Mouse (Mus musculus): ENCODE results near the gene Pnpla1. TPM values are rescaled to one million over a fixed set of nuclear protein-coding genes. Genes with fewer than 3 reads are reported as not detected.

Gene Pnpla1
- polyA plus RNA-seq, 1 experiment from 2014 or later = not detected

DNA sequence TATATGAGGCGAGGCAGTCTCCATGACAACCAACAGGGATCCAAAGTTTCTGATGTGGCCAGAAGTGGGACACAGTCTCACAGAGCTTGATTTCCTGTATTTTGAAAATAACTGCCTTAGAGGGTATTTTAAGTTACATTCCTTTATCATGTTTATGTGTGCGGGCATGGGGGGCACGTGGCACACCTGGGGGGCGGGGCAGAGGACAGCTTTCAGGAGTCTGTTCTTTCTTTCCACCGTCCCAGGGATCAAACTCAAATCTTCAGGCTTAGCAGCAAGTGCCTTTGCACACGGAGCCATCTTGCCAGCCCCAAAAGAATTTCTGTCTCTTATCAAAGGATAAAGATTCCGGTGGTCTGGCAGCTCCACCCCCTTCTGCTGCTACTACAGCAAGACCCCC is 5.7 kb downstream of the Pnpla1 start:
- Histone ChIP-seq H3K9me3 (ENCODE audit: control insufficient read depth, low read length) (no peaks in the 10 kb centered on the region), H3K4me2 (ENCODE audit: low read length) (no peak overlapping the region), H3K27ac (ENCODE audit: low read depth, low read length) (no peak overlapping the region), H3K27me3 (replicated peaks; ENCODE audit: control insufficient read depth, insufficient read depth, low read length) (no peaks in the 10 kb centered on the region), H3K4me3 (ENCODE audit: low read length) (no peak overlapping the region), H3K4me1 (ENCODE audit: control insufficient read depth, insufficient read depth, low read depth, low read length) (no peaks in the 10 kb centered on the region), H3K36me3 (ENCODE audit: control insufficient read depth, insufficient read depth, low read length) (no peaks in the 10 kb centered on the region), H3K9ac (ENCODE audit: low read depth, low read length) (no peak overlapping the region)
- ATAC-seq = no peak
- 80% methylated on average over 7 of the region's 7 CpGs for WGBS

DNA sequence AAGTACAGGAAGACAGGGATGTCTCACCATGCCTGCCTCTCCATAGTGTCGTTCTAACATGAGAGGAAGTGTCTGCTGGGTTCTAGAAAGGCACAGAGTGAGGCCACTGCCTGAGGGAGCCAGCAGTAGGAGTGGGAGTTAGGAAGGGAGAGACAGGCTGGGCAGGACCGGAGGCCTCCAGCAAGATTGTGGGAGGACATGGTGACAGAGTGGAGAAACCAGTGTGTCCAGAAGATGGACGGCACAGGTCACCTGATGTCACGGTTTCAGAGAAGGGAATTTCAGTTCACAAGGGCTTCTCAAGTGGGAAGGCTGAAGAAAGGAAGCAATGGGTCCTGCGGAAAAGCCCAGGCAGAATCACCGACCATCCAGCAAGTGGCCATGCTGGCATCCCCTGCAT is 6.3 kb downstream of the Pnpla1 start:
- H3K36me3 ChIP-seq (ENCODE audit: control insufficient read depth, insufficient read depth, low read length) = no peaks in the 10 kb centered on the region
- no peak overlapping the region for H3K4me2 ChIP-seq (ENCODE audit: low read length)
- no peaks in the 10 kb centered on the region for H3K27me3 ChIP-seq (replicated peaks; ENCODE audit: control insufficient read depth, insufficient read depth, low read length)
- no peaks in the 10 kb centered on the region for H3K9me3 ChIP-seq (ENCODE audit: control insufficient read depth, low read length)
- H3K27ac ChIP-seq (ENCODE audit: low read depth, low read length) = no peak overlapping the region
- H3K4me1 ChIP-seq (ENCODE audit: control insufficient read depth, insufficient read depth, low read depth, low read length) = no peaks in the 10 kb centered on the region; the same call in 1 of the 2 replicates
- no peak overlapping the region for H3K9ac ChIP-seq (ENCODE audit: low read depth, low read length)
- WGBS = 84% methylated on average over 6 of the region's 6 CpGs
- ATAC-seq = no peak
- no peak overlapping the region for H3K4me3 ChIP-seq (ENCODE audit: low read length)

GRCm38 (mm10) chr17:28866921-28867320 is 8.7 kb downstream of the Pnpla1 start:
- Histone ChIP-seq H3K4me3 (ENCODE audit: low read length) (no peak overlapping the region), H3K9ac (ENCODE audit: low read depth, low read length) (no peak overlapping the region), H3K36me3 (ENCODE audit: control insufficient read depth, insufficient read depth, low read length) (no peaks in the 10 kb centered on the region), H3K9me3 (ENCODE audit: control insufficient read depth, low read length) (no peaks in the 10 kb centered on the region), H3K4me1 (ENCODE audit: control insufficient read depth, insufficient read depth, low read depth, low read length) (peaks cover 3% of the 10 kb centered on the region; the same call in 1 of the 2 replicates), H3K27me3 (replicated peaks; ENCODE audit: control insufficient read depth, insufficient read depth, low read length) (no peaks in the 10 kb centered on the region), H3K4me2 (ENCODE audit: low read length) (no peak overlapping the region), H3K27ac (ENCODE audit: low read depth, low read length) (no peak overlapping the region)
- ATAC-seq = no peak

GRCm38 (mm10) chr17:28867381-28867780 is 9.2 kb downstream of the Pnpla1 start:
- H3K27me3 ChIP-seq (replicated peaks; ENCODE audit: control insufficient read depth, insufficient read depth, low read length) = no peaks in the 10 kb centered on the region
- H3K27ac ChIP-seq (ENCODE audit: low read depth, low read length) = no peak overlapping the region
- no peaks in the 10 kb centered on the region for H3K36me3 ChIP-seq (ENCODE audit: control insufficient read depth, insufficient read depth, low read length)
- no peak overlapping the region for H3K4me3 ChIP-seq (ENCODE audit: low read length)
- no peak overlapping the region for H3K9ac ChIP-seq (ENCODE audit: low read depth, low read length)
- no peak for ATAC-seq
- no peak overlapping the region for H3K4me2 ChIP-seq (ENCODE audit: low read length)
- H3K9me3 ChIP-seq (ENCODE audit: control insufficient read depth, low read length) = no peaks in the 10 kb centered on the region
- H3K4me1 ChIP-seq (ENCODE audit: control insufficient read depth, insufficient read depth, low read depth, low read length) = peaks cover 3% of the 10 kb centered on the region; the same call in 1 of the 2 replicates
- WGBS = 98% methylated on average over 4 of the region's 4 CpGs

DNA sequence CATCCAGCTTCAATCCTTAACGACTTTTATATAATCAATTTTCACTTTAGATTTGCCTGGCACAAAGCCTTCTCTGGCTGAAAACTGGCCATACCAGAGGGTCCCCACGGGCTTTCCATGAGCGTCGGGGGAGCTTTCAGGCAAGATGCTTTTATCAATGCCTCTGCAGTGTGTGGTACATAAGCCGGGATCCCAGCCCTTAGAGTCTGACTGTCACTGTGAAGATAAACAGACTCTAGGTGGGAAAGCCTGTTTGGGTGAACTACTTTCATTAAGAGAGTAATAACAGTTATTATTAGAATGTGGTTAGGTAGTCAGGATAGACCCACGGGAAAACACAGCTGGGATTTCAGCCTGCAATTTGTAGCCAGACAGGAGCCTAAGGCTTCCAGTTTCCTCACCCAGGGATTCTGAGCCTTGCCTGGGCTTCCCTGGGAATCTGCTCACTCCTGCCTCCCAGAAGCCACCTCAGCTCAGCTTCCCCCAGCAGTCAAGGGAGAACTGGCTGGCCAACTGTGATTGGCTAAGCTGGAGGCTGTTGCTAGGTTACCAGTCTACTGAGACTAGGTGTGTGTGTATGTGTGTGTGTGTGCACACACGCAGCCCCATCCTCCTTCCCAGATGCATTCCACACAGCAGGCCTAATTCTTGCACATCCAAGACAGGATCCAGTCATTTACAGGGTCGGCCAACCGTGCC is 11.3 kb downstream of the Pnpla1 start:
- H3K4me2 ChIP-seq (ENCODE audit: low read length) = no peak overlapping the region
- peak overlapping the region; percentile 13; the same call in 1 of the 2 replicates for H3K9ac ChIP-seq (ENCODE audit: low read depth, low read length)
- H3K4me1 ChIP-seq (ENCODE audit: control insufficient read depth, insufficient read depth, low read depth, low read length) = peaks cover 3% of the 10 kb centered on the region; the same call in 1 of the 2 replicates
- no peaks in the 10 kb centered on the region for H3K36me3 ChIP-seq (ENCODE audit: control insufficient read depth, insufficient read depth, low read length)
- H3K27ac ChIP-seq (ENCODE audit: low read depth, low read length) = peak overlapping the region; percentile 79
- H3K27me3 ChIP-seq (replicated peaks; ENCODE audit: control insufficient read depth, insufficient read depth, low read length) = no peaks in the 10 kb centered on the region
- H3K9me3 ChIP-seq (ENCODE audit: control insufficient read depth, low read length) = no peaks in the 10 kb centered on the region
- H3K4me3 ChIP-seq (ENCODE audit: low read length) = no peak overlapping the region
- WGBS = 51% methylated on average over 9 of the region's 9 CpGs
- ATAC-seq = peak; percentile 96

DNA sequence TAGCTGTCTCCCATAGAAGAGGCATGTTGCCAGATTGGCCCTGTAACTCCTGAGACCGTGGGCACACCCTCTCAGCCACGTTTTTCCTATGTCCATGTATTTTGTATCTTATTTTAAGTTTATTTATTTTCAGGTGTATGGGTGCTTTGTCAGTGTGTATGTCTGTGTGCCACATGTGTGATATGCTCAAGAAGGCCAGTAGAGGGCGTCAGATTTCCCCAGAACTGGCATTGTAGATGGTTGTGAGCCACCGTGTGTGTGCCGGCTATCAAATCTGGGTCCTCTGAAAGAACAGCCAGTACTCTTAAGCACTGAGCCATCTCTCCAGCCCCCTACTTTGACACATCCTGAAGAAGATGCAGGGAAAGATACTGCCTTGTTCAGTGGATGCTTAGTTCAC is 12.2 kb downstream of the Pnpla1 start:
- Histone ChIP-seq H3K9ac (ENCODE audit: low read depth, low read length) (no peak overlapping the region), H3K27ac (ENCODE audit: low read depth, low read length) (peak overlapping the region; percentile 79), H3K4me3 (ENCODE audit: low read length) (no peak overlapping the region), H3K4me2 (ENCODE audit: low read length) (no peak overlapping the region), H3K4me1 (ENCODE audit: control insufficient read depth, insufficient read depth, low read depth, low read length) (peaks cover 4% of the 10 kb centered on the region; the same call in 1 of the 2 replicates), H3K36me3 (ENCODE audit: control insufficient read depth, insufficient read depth, low read length) (no peaks in the 10 kb centered on the region), H3K9me3 (ENCODE audit: control insufficient read depth, low read length) (no peaks in the 10 kb centered on the region), H3K27me3 (replicated peaks; ENCODE audit: control insufficient read depth, insufficient read depth, low read length) (no peaks in the 10 kb centered on the region)
- ATAC-seq = no peak
- WGBS = 68% methylated on average over 5 of the region's 5 CpGs

- Histone ChIP-seq H3K4me2 (ENCODE audit: low read length) (no peak overlapping the region), H3K4me1 (ENCODE audit: control insufficient read depth, insufficient read depth, low read depth, low read length) (peaks cover 6% of the 10 kb centered on the region; the same call in 1 of the 2 replicates), H3K9me3 (ENCODE audit: control insufficient read depth, low read length) (no peaks in the 10 kb centered on the region), H3K36me3 (ENCODE audit: control insufficient read depth, insufficient read depth, low read length) (no peaks in the 10 kb centered on the region), H3K27me3 (replicated peaks; ENCODE audit: control insufficient read depth, insufficient read depth, low read length) (no peaks in the 10 kb centered on the region), H3K4me3 (ENCODE audit: low read length) (no peak overlapping the region), H3K27ac (ENCODE audit: low read depth, low read length) (no peak overlapping the region), H3K9ac (ENCODE audit: low read depth, low read length) (no peak overlapping the region)
- 78% methylated on average over 11 of the region's 11 CpGs for WGBS
- no peak for ATAC-seq
Measured at GRCm38 (mm10) chr17:28871831-28872230, 13.6 kb downstream of the Pnpla1 start.

DNA sequence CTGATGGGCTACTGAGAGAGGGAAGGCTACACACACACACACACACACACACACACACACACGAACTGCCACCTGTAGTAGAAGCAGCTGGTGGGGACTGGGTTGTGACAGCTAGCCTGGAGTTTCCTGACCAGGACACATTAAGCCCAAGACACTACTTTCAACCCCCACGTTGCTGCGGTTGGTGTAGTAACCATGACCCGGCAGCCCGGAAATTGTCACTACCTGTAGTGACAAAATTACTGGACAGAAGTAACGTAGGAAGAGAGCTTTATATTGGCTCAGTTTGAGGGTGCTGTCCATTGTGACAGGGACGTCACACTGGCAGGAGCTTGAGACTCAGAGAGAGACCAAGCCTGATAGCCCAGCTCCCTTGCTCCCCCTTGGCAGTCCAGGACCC is 14.1 kb downstream of the Pnpla1 start:
- H3K4me3 ChIP-seq (ENCODE audit: low read length) = no peak overlapping the region
- ATAC-seq = no peak
- 87% methylated on average over 7 of the region's 7 CpGs for WGBS

GRCm38 (mm10) chr17:28874216-28874615 is 16.0 kb downstream of the Pnpla1 start:
- 80% methylated on average over 4 of the region's 4 CpGs for WGBS
- no peaks in the 10 kb centered on the region for H3K27me3 ChIP-seq (replicated peaks; ENCODE audit: control insufficient read depth, insufficient read depth, low read length)
- H3K9ac ChIP-seq (ENCODE audit: low read depth, low read length) = no peak overlapping the region
- no peak overlapping the region for H3K4me2 ChIP-seq (ENCODE audit: low read length)
- H3K4me3 ChIP-seq (ENCODE audit: low read length) = no peak overlapping the region
- H3K4me1 ChIP-seq (ENCODE audit: control insufficient read depth, insufficient read depth, low read depth, low read length) = peaks cover 8% of the 10 kb centered on the region; the same call in 1 of the 2 replicates
- no peak for ATAC-seq
- no peak overlapping the region for H3K27ac ChIP-seq (ENCODE audit: low read depth, low read length)
- H3K36me3 ChIP-seq (ENCODE audit: control insufficient read depth, insufficient read depth, low read length) = no peaks in the 10 kb centered on the region
- no peaks in the 10 kb centered on the region for H3K9me3 ChIP-seq (ENCODE audit: control insufficient read depth, low read length)

More for the DNA sequence above, 14.1 kb downstream of the Pnpla1 start:
- Histone ChIP-seq H3K9me3 (ENCODE audit: control insufficient read depth, low read length) (no peaks in the 10 kb centered on the region), H3K4me1 (ENCODE audit: control insufficient read depth, insufficient read depth, low read depth, low read length) (peaks cover 8% of the 10 kb centered on the region; the same call in 1 of the 2 replicates), H3K27me3 (replicated peaks; ENCODE audit: control insufficient read depth, insufficient read depth, low read length) (no peaks in the 10 kb centered on the region), H3K9ac (ENCODE audit: low read depth, low read length) (no peak overlapping the region), H3K4me2 (ENCODE audit: low read length) (no peak overlapping the region), H3K27ac (ENCODE audit: low read depth, low read length) (no peak overlapping the region), H3K36me3 (ENCODE audit: control insufficient read depth, insufficient read depth, low read length) (no peaks in the 10 kb centered on the region)

All from hindbrain, embryonic 16.5 days (tissue).